Mouse (Mus musculus) yolk sac, embryonic 10.5 days (tissue): ENCODE measurements around the gene Ttc27.

Experiments
- DNase-seq: peaks from one replicate; pipeline ENCODE4 v3.0.0-alpha.2; 2017; ENCODE audit warnings: low spot score

Gene Ttc27

GRCm38 (mm10) chr17:74842603-74843002 lies 125.1 kb downstream of the Ttc27 start:
- DNase-seq: no peak

GRCm38 (mm10) chr17:74843486-74843885 lies 126.0 kb downstream of the Ttc27 start:
- DNase-seq: no peak

GRCm38 (mm10) chr17:74846031-74846891 lies 128.7 kb downstream of the Ttc27 start:
- peak; percentile 57 for DNase-seq

GRCm38 (mm10) chr17:74850216-74850615 lies 132.7 kb downstream of the Ttc27 start:
- DNase-seq: no peak

GRCm38 (mm10) chr17:74859298-74859697 lies 141.8 kb downstream of the Ttc27 start:
- DNase-seq: no peak

- no peak for DNase-seq
Observed at GRCm38 (mm10) chr17:74860180-74860993, 142.9 kb downstream of the Ttc27 start.

GRCm38 (mm10) chr17:74863845-74864244 lies 146.3 kb downstream of the Ttc27 start:
- DNase-seq: no peak

GRCm38 (mm10) chr17:74864790-74865548 lies 147.4 kb downstream of the Ttc27 start:
- no peak for DNase-seq

GRCm38 (mm10) chr17:74865694-74866564 lies 148.4 kb downstream of the Ttc27 start:
- no peak for DNase-seq

- DNase-seq: no peak
Observed at GRCm38 (mm10) chr17:74866565-74867507, 149.3 kb downstream of the Ttc27 start.

- DNase-seq: no peak
Observed at GRCm38 (mm10) chr17:74868185-74868907, 150.8 kb downstream of the Ttc27 start.

GRCm38 (mm10) chr17:74869556-74869955 lies 152.0 kb downstream of the Ttc27 start:
- DNase-seq: no peak

GRCm38 (mm10) chr17:74870177-74871160 lies 152.9 kb downstream of the Ttc27 start:
- DNase-seq: peak; percentile 35

- no peak for DNase-seq
Observed at GRCm38 (mm10) chr17:74872567-74872966, 155.0 kb downstream of the Ttc27 start.

GRCm38 (mm10) chr17:74873756-74874155 lies 156.2 kb downstream of the Ttc27 start:
- no peak for DNase-seq

- DNase-seq: no peak
Observed at GRCm38 (mm10) chr17:74875740-74876139, 158.2 kb downstream of the Ttc27 start.

GRCm38 (mm10) chr17:74876954-74877353 lies 159.4 kb downstream of the Ttc27 start:
- no peak for DNase-seq

GRCm38 (mm10) chr17:74879768-74880167 lies 162.2 kb downstream of the Ttc27 start:
- DNase-seq: no peak
